Mouse (Mus musculus) midbrain, postnatal 0 days (tissue): ENCODE data around the gene Zkscan2. TPM values are rescaled to one million over a fixed set of nuclear protein-coding genes. Genes with fewer than 3 reads are reported as not detected.
A peak's percentile ranks its signal among the peaks of the same experiment; 100 is the strongest.

Experiments
- ATAC-seq: fragments of 200-750 bp; cut with Nextera tagmentation; 2 replicates; pipeline ENCODE4 v1.8.0; 2017; ENCODE audit warnings: moderate number of reproducible peaks, mild to moderate bottlenecking, moderate TSS enrichment, moderate library complexity; ENCODE audit not compliant: low FRiP score
- DNase-seq: peaks from one replicate; pipeline ENCODE4 v3.0.0-alpha.2; 2015; ENCODE audit warnings: low spot score
- H3K27ac ChIP-seq: fragments of 300-500 bp; sonication (generic); 2 replicates; pipeline ENCODE4 v1.5.1; 2014; ENCODE audit warnings: low read depth, mild to moderate bottlenecking, low read length, mixed read lengths
- H3K27me3 ChIP-seq: fragments of 300-500 bp; sonication (generic); 2 replicates; pipeline ENCODE4 v1.6.1; 2014; ENCODE audit warnings: low read length, control low read depth, mixed read lengths; ENCODE audit not compliant: insufficient read depth
- H3K36me3 ChIP-seq: fragments of 300-500 bp; sonication (generic); 2 replicates; pipeline ENCODE4 v1.6.1; 2014; ENCODE audit warnings: low read length, control low read depth, mixed read lengths; ENCODE audit not compliant: insufficient read depth
- H3K4me1 ChIP-seq: fragments of 300-500 bp; sonication (generic); 2 replicates; pipeline ENCODE4 v1.6.1; 2014; ENCODE audit warnings: mild to moderate bottlenecking, control low read depth, antibody characterized with exemption, low read length, mixed read lengths; ENCODE audit not compliant: insufficient read depth
- H3K4me2 ChIP-seq: fragments of 300-500 bp; sonication (generic); 2 replicates; pipeline ENCODE4 v1.6.1; 2014; ENCODE audit warnings: low read depth, mild to moderate bottlenecking, low read length, mixed read lengths; ENCODE audit not compliant: poor library complexity, severe bottlenecking
- H3K4me3 ChIP-seq: fragments of 300-500 bp; sonication (generic); 2 replicates; pipeline ENCODE4 v1.5.1; 2014; ENCODE audit warnings: low read depth, mild to moderate bottlenecking, low read length, moderate library complexity
- H3K9ac ChIP-seq: fragments of 300-500 bp; sonication (generic); replicated peaks from 2 replicates; pipeline ENCODE4 v1.6.1; 2014; ENCODE audit warnings: mild to moderate bottlenecking, low read length, moderate library complexity, mixed read lengths; ENCODE audit not compliant: poor library complexity, severe bottlenecking
- H3K9me3 ChIP-seq: fragments of 300-500 bp; sonication (generic); 2 replicates; pipeline ENCODE4 v1.6.1; 2016; ENCODE audit warnings: low read length, control low read depth
- CTCF ChIP-seq: IDR thresholded peaks from 2 replicates; pipeline ENCODE4 v1.5.1; 2016; ENCODE audit warnings: antibody characterized with exemption, mild to moderate bottlenecking
- WGBS: fragments of 180-500 bp; shearing (Covaris S2); extraction: QIAGEN DNeasy Blood & Tissue Kit; methylation state at CpG from one replicate; pipeline ENCODE4 v1.1.7; 2014; 5-methylcytosine and 5-hydroxymethylcytosine counted together
- polyA plus RNA-seq: library from polyadenylated mRNA; unstranded; fragments of >200 nt; fragmentation: Nextera tagmentation; extraction: Ambion mirVana; gene quantifications from 2 replicates; pipeline ENCODE4 v1.2.1, GENCODE M21; 2015
- total RNA-seq: library from RNA; depleted of rRNA; stranded (reverse); fragments of >200 nt; gene quantifications from 2 replicates; pipeline ENCODE4 v1.2.3, GENCODE M21; 2014

The Zkscan2 gene
- total and polyA plus RNA-seq, 2 experiments from 2014 or later, result 11.2 to 21.1 TPM

GRCm38 (mm10) chr7:123503358-123503757 is 3.1 kb upstream of the Zkscan2 start:
- DNase-seq (no peak), ATAC-seq (no peak)
- Histone ChIP-seq H3K9me3 (no peaks in the 10 kb centered on the region), H3K9ac (no peak overlapping the region), H3K36me3 (no peaks in the 10 kb centered on the region), H3K4me2 (no peak overlapping the region), H3K27me3 (no peaks in the 10 kb centered on the region), H3K27ac (no peak overlapping the region), H3K4me1 (peaks cover 7% of the 10 kb centered on the region; the same call in 1 of the 2 replicates), H3K4me3 (no peak overlapping the region)
- 56% methylated on average over 1 of the region's 1 CpGs for WGBS
- TF ChIP-seq CTCF, result no peak

- peak; percentile 20; the same call in 1 of the 2 replicates for ATAC-seq
- Histone ChIP-seq H3K9ac (peak overlapping the region; percentile 87), H3K4me1 (peaks cover 8% of the 10 kb centered on the region; the same call in 1 of the 2 replicates), H3K27me3 (no peaks in the 10 kb centered on the region), H3K9me3 (no peaks in the 10 kb centered on the region), H3K4me2 (peak overlapping the region; percentile 94), H3K36me3 (peaks cover 8% of the 10 kb centered on the region; the same call in 1 of the 2 replicates), H3K4me3 (peak overlapping the region; percentile 84), H3K27ac (peak overlapping the region; percentile 96)
- no peak for TF ChIP-seq CTCF
- 30% methylated on average over 19 of the region's 19 CpGs for WGBS
- DNase-seq, result peak; percentile 42
Observed at GRCm38 (mm10) chr7:123499481-123500238, 589 bp downstream of the Zkscan2 start.

GRCm38 (mm10) chr7:123487703-123488102 is 12.5 kb downstream of the Zkscan2 start:
- Histone ChIP-seq H3K27me3 (no peaks in the 10 kb centered on the region), H3K4me2 (no peak overlapping the region), H3K36me3 (peaks cover 21% of the 10 kb centered on the region)

GRCm38 (mm10) chr7:123467961-123468360 is 32.3 kb downstream of the Zkscan2 start:
- Histone ChIP-seq H3K9me3 (0 out of 2 replicates have a peak, but pooled peaks cover 6% of the 10 kb centered on the region), H3K27me3 (no peaks in the 10 kb centered on the region), H3K27ac (no peak overlapping the region), H3K4me2 (no peak overlapping the region), H3K4me3 (no peak overlapping the region), H3K9ac (no peak overlapping the region), H3K36me3 (no peaks in the 10 kb centered on the region), H3K4me1 (no peaks in the 10 kb centered on the region)
- ATAC-seq (no peak), DNase-seq (no peak)
- 94% methylated on average over 1 of the region's 1 CpGs for WGBS
- no peak for TF ChIP-seq CTCF

More at GRCm38 (mm10) chr7:123487703-123488102, 12.5 kb downstream of the Zkscan2 start:
- Histone ChIP-seq H3K27ac (no peak overlapping the region), H3K4me1 (no peaks in the 10 kb centered on the region), H3K4me3 (no peak overlapping the region), H3K9me3 (no peaks in the 10 kb centered on the region), H3K9ac (no peak overlapping the region)
- no peak for ATAC-seq
- 73% methylated on average over 5 of the region's 5 CpGs for WGBS
- TF ChIP-seq CTCF, result no peak
- no peak for DNase-seq

- Histone ChIP-seq H3K27me3 (no peaks in the 10 kb centered on the region), H3K4me3 (no peak overlapping the region), H3K4me2 (no peak overlapping the region), H3K27ac (no peak overlapping the region), H3K4me1 (no peaks in the 10 kb centered on the region), H3K36me3 (no peaks in the 10 kb centered on the region), H3K9me3 (no peaks in the 10 kb centered on the region), H3K9ac (no peak overlapping the region)
- DNase-seq (peak; percentile 87), ATAC-seq (0 out of 2 replicates have a peak, but pooled peaks have one; percentile 52)
- WGBS, result 33% methylated on average over 6 of the region's 6 CpGs
- peak; percentile 98 for TF ChIP-seq CTCF
Observed at GRCm38 (mm10) chr7:123465692-123466387, 34.4 kb downstream of the Zkscan2 start.

- H3K4me2 ChIP-seq, result no peak overlapping the region
- no peaks in the 10 kb centered on the region for H3K36me3 ChIP-seq
- ATAC-seq (no peak), DNase-seq (no peak)
- H3K4me3 ChIP-seq, result no peak overlapping the region
- no peak for TF ChIP-seq CTCF
- H3K27ac ChIP-seq, result no peak overlapping the region
- H3K27me3 ChIP-seq, result no peaks in the 10 kb centered on the region
- no peak overlapping the region for H3K9ac ChIP-seq
- H3K9me3 ChIP-seq, result no peaks in the 10 kb centered on the region
- no peaks in the 10 kb centered on the region for H3K4me1 ChIP-seq
- 85% methylated on average over 4 of the region's 4 CpGs for WGBS
Observed at GRCm38 (mm10) chr7:123463569-123463968, 36.7 kb downstream of the Zkscan2 start.
